Mouse (Mus musculus): ENCODE data around the gene Rbbp9. TPM values are rescaled to one million over a fixed set of nuclear protein-coding genes. Genes with fewer than 3 reads are reported as not detected.
"Not testable (repeated sequence)": the region's sequence is repeated elsewhere in the genome, so short reads cannot be mapped to it uniquely, and the experiment has no call there.

Gene Rbbp9
- 61.3 and 64.4 TPM in 2 replicates for polyA plus RNA-seq (2015; fragmentation: Nextera tagmentation; extraction: Ambion mirVana)

GRCm38 (mm10) chr2:144550529-144550928, at the start of gene Rbbp9:
Gene Rbbp9, minus strand, starts transcription at chr2:144550869.
- peak; percentile 89 for ATAC-seq (ENCODE audit: insufficient number of reproducible peaks, low FRiP score, low TSS enrichment, low read depth)
- Histone ChIP-seq H3K9ac (peak within 1 kb of the TSS; percentile 70), H3K27ac (replicated peaks) (peak within 1 kb of the TSS; percentile 88), H3K4me2 (replicated peaks) (peak within 1 kb of the TSS; percentile 51), H3K4me3 (replicated peaks) (peak within 1 kb of the TSS; percentile 82), H3K27me3 (no peaks in the 10 kb centered on the region), H3K4me1 (peaks cover 6% of the 10 kb centered on the region; the same call in 1 of the 2 replicates), H3K9me3 (replicated peaks) (no peaks in the 10 kb centered on the region), H3K36me3 (peaks cover 20% of the 10 kb centered on the region)
- under 1% methylated on average over 17 of the region's 17 CpGs for WGBS

DNA sequence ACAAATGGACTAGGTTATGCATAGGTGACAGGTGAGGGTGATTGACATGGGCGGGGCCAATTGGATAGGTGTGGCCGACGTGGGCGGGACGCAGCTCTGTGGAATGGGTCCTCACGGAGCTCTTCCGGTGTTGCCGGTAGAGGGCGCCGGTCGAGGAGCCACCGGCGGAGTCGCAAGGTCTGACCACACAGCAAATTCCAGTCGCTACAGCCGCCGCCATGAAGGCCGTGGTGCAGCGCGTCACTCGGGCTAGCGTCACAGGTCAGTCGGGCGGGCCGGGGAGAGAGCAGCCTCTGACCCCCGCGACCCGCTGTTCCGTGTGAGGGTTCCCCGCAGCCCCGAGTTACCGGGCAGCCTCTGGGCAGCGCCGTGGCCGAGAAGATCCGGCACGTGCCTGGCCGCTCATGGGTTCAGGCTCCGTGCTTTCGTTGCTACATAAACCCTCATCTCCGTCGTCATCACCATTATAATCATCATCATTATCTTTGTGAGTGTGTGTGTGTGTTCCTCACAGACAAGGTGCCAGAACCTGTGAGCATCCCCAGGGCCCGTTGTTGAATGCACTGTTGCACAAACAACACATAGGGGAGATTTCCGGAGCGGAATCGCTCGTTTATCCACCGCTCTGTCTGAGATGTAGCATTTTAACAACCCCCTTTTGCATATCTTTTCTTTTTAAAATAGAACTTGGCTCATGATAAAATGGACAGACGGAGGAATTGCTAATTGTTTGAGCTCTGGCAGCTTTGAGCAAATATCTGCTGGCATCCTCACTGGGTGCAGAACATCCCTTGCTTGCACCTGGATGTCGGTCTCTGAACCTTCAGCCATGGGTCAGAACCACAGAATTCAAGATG, 49.4 kb upstream of the Rbbp9 start, which contains the start of gene Dtd1:
TSS of gene Dtd1 (plus strand) at position 67 of the 857 bp plus-strand sequence.
- 2% methylated on average over 50 of the region's 50 CpGs for WGBS
- Histone ChIP-seq H3K9ac (peak within 1 kb of the TSS; percentile 59), H3K27me3 (no peaks in the 10 kb centered on the region), H3K9me3 (replicated peaks) (no peaks in the 10 kb centered on the region), H3K36me3 (no peaks in the 10 kb centered on the region), H3K4me2 (replicated peaks) (peak within 1 kb of the TSS; percentile 63), H3K27ac (replicated peaks) (no peak within 1 kb of the TSS), H3K4me1 (peaks cover 8% of the 10 kb centered on the region), H3K4me3 (replicated peaks) (peak within 1 kb of the TSS; percentile 72)
- ATAC-seq (ENCODE audit: insufficient number of reproducible peaks, low FRiP score, low TSS enrichment, low read depth): peak; percentile 88

GRCm38 (mm10) chr2:144598006-144598405, 47.3 kb upstream of the Rbbp9 start:
- ATAC-seq (ENCODE audit: insufficient number of reproducible peaks, low FRiP score, low TSS enrichment, low read depth): no peak
- H3K27ac ChIP-seq (replicated peaks): no peak overlapping the region

GRCm38 (mm10) chr2:144593951-144594651, 43.4 kb upstream of the Rbbp9 start, which contains the start of gene Smim26:
Gene Smim26, plus strand, starts transcription at chr2:144594054.
- WGBS: 1% methylated on average over 31 of the region's 31 CpGs
- ATAC-seq (ENCODE audit: insufficient number of reproducible peaks, low FRiP score, low TSS enrichment, low read depth): peak; percentile 94
- peak within 1 kb of the TSS; percentile 71 for H3K4me3 ChIP-seq (replicated peaks)
- peaks cover 12% of the 10 kb centered on the region for H3K36me3 ChIP-seq
- peak within 1 kb of the TSS; percentile 55 for H3K4me2 ChIP-seq (replicated peaks)
- H3K27me3 ChIP-seq: no peaks in the 10 kb centered on the region
- H3K27ac ChIP-seq (replicated peaks): no peak within 1 kb of the TSS
- no peaks in the 10 kb centered on the region for H3K4me1 ChIP-seq
- peak within 1 kb of the TSS; percentile 37 for H3K9ac ChIP-seq
- no peaks in the 10 kb centered on the region for H3K9me3 ChIP-seq (replicated peaks)

More at GRCm38 (mm10) chr2:144598006-144598405, 47.3 kb upstream of the Rbbp9 start:
- Histone ChIP-seq H3K4me1 (peaks cover 8% of the 10 kb centered on the region), H3K36me3 (no peaks in the 10 kb centered on the region), H3K27me3 (no peaks in the 10 kb centered on the region), H3K9me3 (replicated peaks) (no peaks in the 10 kb centered on the region), H3K4me2 (replicated peaks) (no peak overlapping the region), H3K9ac (no peak overlapping the region), H3K4me3 (replicated peaks) (no peak overlapping the region)
- 72% methylated on average over 2 of the region's 2 CpGs for WGBS

- not testable (repeated sequence) for ATAC-seq (ENCODE audit: insufficient number of reproducible peaks, low FRiP score, low TSS enrichment, low read depth)
Measured at GRCm38 (mm10) chr2:144593036-144593435, 42.4 kb upstream of the Rbbp9 start.

GRCm38 (mm10) chr2:144588723-144589122, 38.1 kb upstream of the Rbbp9 start:
- ATAC-seq (ENCODE audit: insufficient number of reproducible peaks, low FRiP score, low TSS enrichment, low read depth): no peak
- H3K27ac ChIP-seq (replicated peaks): no peak overlapping the region
- H3K4me1 ChIP-seq: no peaks in the 10 kb centered on the region
- H3K4me2 ChIP-seq (replicated peaks): no peak overlapping the region
- 86% methylated on average over 4 of the region's 4 CpGs for WGBS
- H3K4me3 ChIP-seq (replicated peaks): no peak overlapping the region
- peaks cover 61% of the 10 kb centered on the region for H3K36me3 ChIP-seq
- H3K9me3 ChIP-seq (replicated peaks): no peaks in the 10 kb centered on the region
- no peak overlapping the region for H3K9ac ChIP-seq
- H3K27me3 ChIP-seq: no peaks in the 10 kb centered on the region

More at GRCm38 (mm10) chr2:144593036-144593435, 42.4 kb upstream of the Rbbp9 start:
- H3K4me3 ChIP-seq (replicated peaks); H3K4me2 ChIP-seq (replicated peaks); H3K9ac ChIP-seq; H3K27ac ChIP-seq (replicated peaks); H3K9me3 ChIP-seq (replicated peaks); H3K27me3 ChIP-seq; H3K4me1 ChIP-seq: not testable (repeated sequence)
- peaks cover 23% of the 10 kb centered on the region for H3K36me3 ChIP-seq
- WGBS: 63% methylated on average over 8 of the region's 8 CpGs

GRCm38 (mm10) chr2:144555820-144556552, 5.3 kb upstream of the Rbbp9 start, which contains the start of gene Sec23b:
Gene Sec23b, plus strand, starts transcription at chr2:144556229.
- Histone ChIP-seq H3K9me3 (replicated peaks) (no peaks in the 10 kb centered on the region), H3K9ac (peak within 1 kb of the TSS; percentile 75), H3K4me3 (replicated peaks) (peak within 1 kb of the TSS; percentile 90), H3K27ac (replicated peaks) (peak within 1 kb of the TSS; percentile 98), H3K27me3 (no peaks in the 10 kb centered on the region), H3K4me2 (replicated peaks) (peak within 1 kb of the TSS; percentile 56), H3K36me3 (peaks cover 12% of the 10 kb centered on the region; the same call in 1 of the 2 replicates), H3K4me1 (peaks cover 9% of the 10 kb centered on the region)
- peak; percentile 96 for ATAC-seq (ENCODE audit: insufficient number of reproducible peaks, low FRiP score, low TSS enrichment, low read depth)
- under 1% methylated on average over 44 of the region's 44 CpGs for WGBS

DNA sequence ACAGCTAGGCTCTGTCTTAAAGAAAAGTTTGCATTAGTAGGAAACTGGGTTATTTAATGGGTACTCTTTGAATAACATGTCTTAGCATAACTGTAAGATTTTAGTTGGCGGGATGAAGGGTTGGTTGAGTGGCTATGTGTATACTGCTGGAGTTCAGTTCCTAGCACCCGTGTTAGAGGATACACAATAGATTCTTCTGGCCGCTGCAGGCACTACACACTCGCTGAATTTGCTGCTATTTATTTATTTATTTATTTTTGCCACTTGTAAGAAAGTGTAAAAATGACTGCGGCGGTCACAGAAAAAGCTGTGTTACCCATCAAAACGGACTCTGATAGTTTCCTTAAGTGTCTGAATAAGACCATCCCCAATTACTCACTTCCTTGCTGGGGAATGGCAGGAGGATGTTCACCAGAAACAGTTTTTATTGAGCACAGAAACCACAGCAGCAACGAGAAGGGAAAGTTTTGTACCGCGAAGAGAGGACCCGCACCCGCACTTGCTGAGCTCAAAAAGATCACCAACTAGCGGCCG, 4.7 kb upstream of the Rbbp9 start:
- peaks cover 12% of the 10 kb centered on the region; the same call in 1 of the 2 replicates for H3K36me3 ChIP-seq
- peaks cover 9% of the 10 kb centered on the region for H3K4me1 ChIP-seq
- peak overlapping the region; percentile 63 for H3K9ac ChIP-seq
- H3K27ac ChIP-seq (replicated peaks): peak overlapping the region; percentile 98
- no peaks in the 10 kb centered on the region for H3K9me3 ChIP-seq (replicated peaks)
- 2% methylated on average over 14 of the region's 14 CpGs for WGBS
- no peaks in the 10 kb centered on the region for H3K27me3 ChIP-seq
- ATAC-seq (ENCODE audit: insufficient number of reproducible peaks, low FRiP score, low TSS enrichment, low read depth): no peak
- H3K4me2 ChIP-seq (replicated peaks): peak overlapping the region; percentile 50
- H3K4me3 ChIP-seq (replicated peaks): peak overlapping the region; percentile 90

GRCm38 (mm10) chr2:144553905-144554304, 3.2 kb upstream of the Rbbp9 start:
- ATAC-seq (ENCODE audit: insufficient number of reproducible peaks, low FRiP score, low TSS enrichment, low read depth): no peak
- Histone ChIP-seq H3K4me3 (replicated peaks) (no peak overlapping the region), H3K36me3 (no peaks in the 10 kb centered on the region), H3K4me1 (peaks cover 13% of the 10 kb centered on the region), H3K27ac (replicated peaks) (no peak overlapping the region), H3K9me3 (replicated peaks) (no peaks in the 10 kb centered on the region), H3K9ac (no peak overlapping the region), H3K27me3 (no peaks in the 10 kb centered on the region), H3K4me2 (replicated peaks) (no peak overlapping the region)
- 84% methylated on average over 3 of the region's 3 CpGs for WGBS

- no peak overlapping the region for H3K4me3 ChIP-seq (replicated peaks)
- ATAC-seq (ENCODE audit: insufficient number of reproducible peaks, low FRiP score, low TSS enrichment, low read depth): 0 out of 2 replicates have a peak, but pooled peaks have one; percentile 32
Measured at GRCm38 (mm10) chr2:144547559-144547958, 3.1 kb downstream of the Rbbp9 start.

More at GRCm38 (mm10) chr2:144547559-144547958, 3.1 kb downstream of the Rbbp9 start:
- H3K9ac ChIP-seq: no peak overlapping the region
- peaks cover 42% of the 10 kb centered on the region for H3K36me3 ChIP-seq
- H3K9me3 ChIP-seq (replicated peaks): no peaks in the 10 kb centered on the region
- WGBS: 51% methylated on average over 4 of the region's 4 CpGs
- no peak overlapping the region for H3K27ac ChIP-seq (replicated peaks)
- no peaks in the 10 kb centered on the region for H3K27me3 ChIP-seq
- no peak overlapping the region for H3K4me2 ChIP-seq (replicated peaks)
- peaks cover 4% of the 10 kb centered on the region; the same call in 1 of the 2 replicates for H3K4me1 ChIP-seq
